Mouse (Mus musculus) neural tube, embryonic 13.5 days (tissue): Measurements from ENCODE around the gene Stag1. TPM values are rescaled to one million over a fixed set of nuclear protein-coding genes. Genes with fewer than 3 reads are reported as not detected.

Source experiments
- ATAC-seq: fragments of 200-750 bp; cut with Nextera tagmentation; 2 replicates; pipeline ENCODE4 v1.8.0; 2017; ENCODE audit warnings: low read depth, mild to moderate bottlenecking, moderate TSS enrichment, moderate library complexity
- H3K27ac ChIP-seq: fragments of 300-500 bp; sonication (generic); replicated peaks from 2 replicates; pipeline ENCODE4 v1.5.1; 2015; ENCODE audit warnings: moderate library complexity, mild to moderate bottlenecking, inconsistent platforms
- H3K27me3 ChIP-seq: fragments of 300-500 bp; sonication (generic); 2 replicates; pipeline ENCODE4 v1.6.1; 2015; ENCODE audit warnings: mild to moderate bottlenecking, inconsistent platforms
- H3K36me3 ChIP-seq: fragments of 300-500 bp; sonication (generic); 2 replicates; pipeline ENCODE4 v1.6.1; 2015; ENCODE audit warnings: mild to moderate bottlenecking, inconsistent platforms
- H3K4me1 ChIP-seq: fragments of 300-500 bp; sonication (generic); replicated peaks from 2 replicates; pipeline ENCODE4 v1.6.1; 2015; ENCODE audit warnings: inconsistent platforms
- H3K4me2 ChIP-seq: fragments of 300-500 bp; sonication (generic); 2 replicates; pipeline ENCODE4 v1.6.1; 2015; ENCODE audit warnings: inconsistent platforms, mild to moderate bottlenecking, moderate library complexity
- H3K4me3 ChIP-seq: fragments of 300-500 bp; sonication (generic); 2 replicates; pipeline ENCODE4 v1.5.1; 2015; ENCODE audit warnings: mild to moderate bottlenecking, inconsistent platforms
- H3K9ac ChIP-seq: fragments of 300-500 bp; sonication (generic); 2 replicates; pipeline ENCODE4 v1.6.1; 2015; ENCODE audit warnings: moderate library complexity, mild to moderate bottlenecking, inconsistent platforms
- H3K9me3 ChIP-seq: fragments of 300-500 bp; sonication (generic); 2 replicates; pipeline ENCODE4 v1.6.1; 2016; ENCODE audit warnings: inconsistent platforms
- WGBS: fragments of 180-500 bp; shearing (Covaris S2); methylation state at CpG from one replicate; pipeline ENCODE4 v1.1.7; 2015; 5-methylcytosine and 5-hydroxymethylcytosine counted together
- polyA plus RNA-seq: library from polyadenylated mRNA; unstranded; fragments of >200 nt; fragmentation: Nextera tagmentation; extraction: Ambion mirVana; gene quantifications from 2 replicates; pipeline ENCODE4 v1.2.1, GENCODE M21; 2015

The Stag1 gene
- polyA plus RNA-seq, 1 experiment from 2014 or later = 36.3 TPM

- 92% methylated on average over 2 of the region's 2 CpGs for WGBS
- H3K4me1 ChIP-seq = peaks cover 6% of the 10 kb centered on the region
- H3K4me2 ChIP-seq = no peak overlapping the region
- H3K9me3 ChIP-seq = no peaks in the 10 kb centered on the region
- no peaks in the 10 kb centered on the region for H3K36me3 ChIP-seq
- no peaks in the 10 kb centered on the region for H3K27me3 ChIP-seq
- ATAC-seq = no peak
- no peak overlapping the region for H3K27ac ChIP-seq
- H3K9ac ChIP-seq = no peak overlapping the region
- no peak overlapping the region for H3K4me3 ChIP-seq
Observed at GRCm38 (mm10) chr9:100647774-100648323, 50.3 kb downstream of the Stag1 start.

GRCm38 (mm10) chr9:100654104-100654503 lies 56.5 kb downstream of the Stag1 start:
- WGBS = 84% methylated on average over 3 of the region's 3 CpGs
- H3K27ac ChIP-seq = no peak overlapping the region
- no peaks in the 10 kb centered on the region; the same call in 1 of the 2 replicates for H3K4me1 ChIP-seq
- H3K4me2 ChIP-seq = no peak overlapping the region
- ATAC-seq = no peak
- no peak overlapping the region for H3K4me3 ChIP-seq
- H3K27me3 ChIP-seq = no peaks in the 10 kb centered on the region
- no peak overlapping the region for H3K9ac ChIP-seq
- no peaks in the 10 kb centered on the region for H3K9me3 ChIP-seq
- no peaks in the 10 kb centered on the region for H3K36me3 ChIP-seq

- Histone ChIP-seq H3K36me3 (no peaks in the 10 kb centered on the region), H3K27ac (no peak overlapping the region), H3K9me3 (peaks cover under 1% of the 10 kb centered on the region; the same call in 1 of the 2 replicates), H3K4me3 (no peak overlapping the region), H3K27me3 (no peaks in the 10 kb centered on the region), H3K4me2 (no peak overlapping the region), H3K4me1 (no peaks in the 10 kb centered on the region; the same call in 1 of the 2 replicates), H3K9ac (no peak overlapping the region)
- ATAC-seq = no peak
- WGBS = 93% methylated on average over 4 of the region's 4 CpGs
Observed at GRCm38 (mm10) chr9:100656058-100656457, 58.5 kb downstream of the Stag1 start.

- no peak overlapping the region for H3K27ac ChIP-seq
- ATAC-seq = no peak
- no peak overlapping the region for H3K9ac ChIP-seq
- H3K4me2 ChIP-seq = no peak overlapping the region
- H3K4me1 ChIP-seq = no peaks in the 10 kb centered on the region; the same call in 1 of the 2 replicates
- H3K36me3 ChIP-seq = no peaks in the 10 kb centered on the region
- no peaks in the 10 kb centered on the region for H3K27me3 ChIP-seq
- H3K4me3 ChIP-seq = no peak overlapping the region
- H3K9me3 ChIP-seq = peaks cover 4% of the 10 kb centered on the region; the same call in 1 of the 2 replicates
Observed at GRCm38 (mm10) chr9:100660587-100660986, 63.0 kb downstream of the Stag1 start.

DNA sequence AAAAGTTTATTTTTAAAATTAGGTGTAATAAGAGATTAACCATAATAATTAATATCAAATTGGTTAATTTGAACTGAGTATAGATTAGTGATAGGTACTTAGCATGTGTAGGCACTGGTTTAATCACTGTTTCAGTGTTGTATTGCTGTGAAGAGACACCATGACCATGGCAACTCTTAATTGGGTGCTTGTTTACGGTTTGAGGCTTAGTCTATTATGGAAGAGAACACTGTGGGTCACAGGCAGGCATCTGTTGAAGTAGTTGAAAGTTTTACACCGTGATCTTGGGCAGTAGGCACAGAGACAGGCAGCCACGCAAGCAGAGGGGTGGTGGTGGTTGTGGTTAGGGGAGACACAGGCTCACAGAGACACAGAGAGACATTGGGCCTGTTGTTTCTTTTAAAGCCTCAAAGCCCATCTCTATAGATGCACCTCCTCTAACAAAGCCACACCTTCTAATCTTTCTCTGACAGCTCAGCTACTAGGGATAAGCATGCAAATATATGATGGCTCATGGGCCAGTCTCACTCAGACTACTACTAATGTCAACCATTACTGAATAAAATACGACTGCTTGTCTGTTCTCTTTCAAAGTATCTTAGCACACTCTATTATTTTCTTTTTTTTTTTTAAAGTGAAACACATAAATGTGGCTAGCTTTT lies 66.0 kb downstream of the Stag1 start:
- H3K27me3 ChIP-seq = no peaks in the 10 kb centered on the region
- no peak for ATAC-seq
- no peaks in the 10 kb centered on the region for H3K36me3 ChIP-seq
- no peak overlapping the region for H3K27ac ChIP-seq
- H3K4me1 ChIP-seq = no peaks in the 10 kb centered on the region
- no peak overlapping the region for H3K4me3 ChIP-seq
- H3K4me2 ChIP-seq = no peak overlapping the region
- no peak overlapping the region for H3K9ac ChIP-seq
- 92% methylated on average over 4 of the region's 4 CpGs for WGBS
- H3K9me3 ChIP-seq = peaks cover 4% of the 10 kb centered on the region; the same call in 1 of the 2 replicates

GRCm38 (mm10) chr9:100670151-100670550 lies 72.6 kb downstream of the Stag1 start:
- Histone ChIP-seq H3K4me1 (no peaks in the 10 kb centered on the region; the same call in 1 of the 2 replicates), H3K9me3 (no peaks in the 10 kb centered on the region), H3K4me2 (no peak overlapping the region), H3K27me3 (no peaks in the 10 kb centered on the region), H3K27ac (no peak overlapping the region), H3K9ac (no peak overlapping the region), H3K4me3 (no peak overlapping the region), H3K36me3 (no peaks in the 10 kb centered on the region)
- no peak for ATAC-seq
- WGBS = 81% methylated on average over 5 of the region's 5 CpGs

DNA sequence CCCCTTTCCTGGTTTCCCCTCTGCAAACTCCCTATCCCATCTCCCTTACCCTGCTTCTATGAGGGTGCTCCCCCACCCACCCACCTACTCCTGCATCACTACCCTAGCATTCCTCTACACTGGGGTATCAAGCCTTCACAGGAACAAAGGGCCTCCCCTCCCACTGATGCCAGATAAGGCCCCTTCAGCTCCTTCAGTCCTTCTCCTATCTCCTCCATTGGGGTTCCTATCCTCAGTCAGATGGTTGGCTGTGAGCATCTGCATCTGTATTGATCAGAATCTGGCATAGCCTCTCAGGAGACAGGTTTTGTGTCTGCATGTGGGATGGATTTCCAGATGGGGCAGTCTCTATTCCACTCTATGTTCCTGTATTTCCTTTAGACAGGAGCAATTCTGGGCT lies 81.4 kb downstream of the Stag1 start:
- peaks cover 4% of the 10 kb centered on the region; the same call in 1 of the 2 replicates for H3K4me1 ChIP-seq
- ATAC-seq = no peak
- no peak overlapping the region for H3K27ac ChIP-seq
- H3K36me3 ChIP-seq = no peaks in the 10 kb centered on the region
- H3K9ac ChIP-seq = no peak overlapping the region
- no peak overlapping the region for H3K4me3 ChIP-seq
- no peaks in the 10 kb centered on the region for H3K27me3 ChIP-seq
- no peak overlapping the region for H3K4me2 ChIP-seq
- H3K9me3 ChIP-seq = no peaks in the 10 kb centered on the region

DNA sequence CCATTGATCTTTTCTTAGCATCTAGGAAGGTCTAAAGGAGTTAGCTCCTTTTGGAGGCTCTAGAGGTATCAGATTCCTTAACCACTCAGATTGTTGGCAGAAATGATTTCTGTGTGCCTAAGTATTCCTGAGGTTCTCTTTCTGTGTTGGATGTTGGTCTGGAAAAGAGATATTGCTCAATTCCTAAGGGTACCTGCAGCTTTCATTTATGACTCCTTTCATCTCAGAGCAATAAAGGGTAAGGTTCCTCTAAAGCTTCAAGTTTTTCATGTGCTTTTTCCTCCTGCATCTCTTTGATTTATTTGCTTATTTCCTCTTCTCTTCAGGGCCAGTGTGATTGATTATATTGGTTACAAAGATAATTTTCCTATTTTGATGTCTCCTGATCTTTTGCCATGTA lies 84.7 kb downstream of the Stag1 start:
- H3K4me2 ChIP-seq = no peak overlapping the region
- no peak for ATAC-seq
- no peak overlapping the region for H3K4me3 ChIP-seq
- no peaks in the 10 kb centered on the region for H3K9me3 ChIP-seq
- H3K4me1 ChIP-seq = peaks cover 20% of the 10 kb centered on the region
- no peaks in the 10 kb centered on the region for H3K27me3 ChIP-seq
- H3K36me3 ChIP-seq = no peaks in the 10 kb centered on the region
- H3K27ac ChIP-seq = no peak overlapping the region
- no peak overlapping the region for H3K9ac ChIP-seq

- Histone ChIP-seq H3K9me3 (no peaks in the 10 kb centered on the region), H3K27ac (peak overlapping the region; percentile 76), H3K9ac (no peak overlapping the region), H3K36me3 (no peaks in the 10 kb centered on the region), H3K4me1 (peaks cover 16% of the 10 kb centered on the region), H3K27me3 (no peaks in the 10 kb centered on the region), H3K4me3 (no peak overlapping the region), H3K4me2 (peak overlapping the region; percentile 19; the same call in 1 of the 2 replicates)
- peak; percentile 90 for ATAC-seq
- 7% methylated on average over 3 of the region's 3 CpGs for WGBS
Observed at GRCm38 (mm10) chr9:100685769-100686487, 88.3 kb downstream of the Stag1 start.

DNA sequence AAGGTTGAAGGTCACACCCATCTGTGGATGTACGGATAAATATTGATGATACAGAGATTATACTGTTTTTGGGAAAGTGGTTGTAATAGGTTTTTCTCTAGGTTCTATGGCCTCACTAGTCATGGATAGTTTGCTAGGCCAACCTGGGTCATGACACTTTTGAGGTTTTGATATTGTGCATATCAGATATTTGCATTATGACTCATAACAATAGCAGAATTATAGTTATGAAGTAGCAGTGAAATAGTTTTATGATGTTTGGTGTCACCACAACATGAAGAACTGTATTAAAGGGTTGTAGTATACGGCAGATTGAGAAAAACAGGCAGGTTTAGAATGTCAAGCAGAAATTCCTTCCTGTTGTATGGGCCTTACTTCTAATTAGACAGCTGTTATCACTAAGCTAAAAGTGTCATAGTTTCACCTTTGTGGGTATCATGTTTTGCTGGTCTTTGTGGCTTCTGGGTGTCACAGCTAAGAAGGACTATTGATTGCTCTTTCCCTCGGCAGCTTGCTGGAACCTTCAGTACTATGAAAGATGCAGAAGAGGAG lies 92.2 kb downstream of the Stag1 start:
- Histone ChIP-seq H3K9me3 (no peaks in the 10 kb centered on the region), H3K27ac (no peak overlapping the region), H3K9ac (no peak overlapping the region), H3K4me1 (peaks cover 11% of the 10 kb centered on the region), H3K4me3 (no peak overlapping the region), H3K27me3 (no peaks in the 10 kb centered on the region), H3K4me2 (no peak overlapping the region), H3K36me3 (no peaks in the 10 kb centered on the region)
- ATAC-seq = no peak
- WGBS = 92% methylated on average over 3 of the region's 3 CpGs

DNA sequence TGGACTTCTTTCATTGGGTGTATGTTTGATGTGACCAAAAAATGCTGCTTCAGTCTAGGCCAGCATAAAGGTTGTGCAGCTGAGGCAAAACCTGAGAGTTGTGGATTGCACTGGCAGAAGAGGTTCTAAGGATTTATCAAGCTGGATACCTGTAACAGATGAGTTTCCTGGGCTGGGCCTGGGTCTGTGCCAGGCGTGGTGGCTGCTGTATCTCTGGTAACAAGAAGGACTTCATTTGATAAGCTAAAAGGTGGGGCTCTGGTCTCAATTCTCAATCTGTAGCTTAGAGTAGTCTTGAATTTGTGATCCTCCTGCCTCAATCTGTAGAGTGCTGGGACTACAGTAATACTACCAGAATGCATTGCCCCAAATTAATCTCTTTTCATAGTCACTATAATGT lies 94.6 kb downstream of the Stag1 start:
- H3K9ac ChIP-seq = no peak overlapping the region
- H3K4me1 ChIP-seq = no peaks in the 10 kb centered on the region
- no peaks in the 10 kb centered on the region for H3K9me3 ChIP-seq
- H3K4me2 ChIP-seq = no peak overlapping the region
- no peak overlapping the region for H3K4me3 ChIP-seq
- ATAC-seq = no peak
- WGBS = 95% methylated on average over 1 of the region's 1 CpGs
- H3K36me3 ChIP-seq = no peaks in the 10 kb centered on the region
- no peak overlapping the region for H3K27ac ChIP-seq
- no peaks in the 10 kb centered on the region for H3K27me3 ChIP-seq

GRCm38 (mm10) chr9:100696537-100696936 lies 98.9 kb downstream of the Stag1 start:
- H3K4me1 ChIP-seq = no peaks in the 10 kb centered on the region
- H3K9ac ChIP-seq = no peak overlapping the region
- 87% methylated on average over 2 of the region's 2 CpGs for WGBS
- no peak overlapping the region for H3K4me3 ChIP-seq
- H3K4me2 ChIP-seq = no peak overlapping the region
- H3K27ac ChIP-seq = no peak overlapping the region
- H3K27me3 ChIP-seq = no peaks in the 10 kb centered on the region
- no peak for ATAC-seq
- H3K36me3 ChIP-seq = no peaks in the 10 kb centered on the region
- H3K9me3 ChIP-seq = no peaks in the 10 kb centered on the region
